Mouse (Mus musculus): ENCODE measurements around the gene Ltbp1. TPM values are rescaled to one million over a fixed set of nuclear protein-coding genes. Genes with fewer than 3 reads are reported as not detected.

Gene Ltbp1
- total RNA-seq, 2 experiments from 2014 or later, result not detected

GRCm38 (mm10) chr17:75388402-75388801, 383.0 kb downstream of the Ltbp1 start:
- ATAC-seq (replicated peaks; ENCODE audit: poor library complexity, severe bottlenecking), result no peak

GRCm38 (mm10) chr17:75390142-75390541, 384.8 kb downstream of the Ltbp1 start:
- peak; percentile 73 for ATAC-seq (replicated peaks; ENCODE audit: poor library complexity, severe bottlenecking)

GRCm38 (mm10) chr17:75391429-75392192, 386.2 kb downstream of the Ltbp1 start:
- peak; percentile 82 for ATAC-seq (replicated peaks; ENCODE audit: poor library complexity, severe bottlenecking)

GRCm38 (mm10) chr17:75406405-75406804, 401.0 kb downstream of the Ltbp1 start:
- ATAC-seq (replicated peaks; ENCODE audit: poor library complexity, severe bottlenecking), result no peak

GRCm38 (mm10) chr17:75416861-75417260, 411.5 kb downstream of the Ltbp1 start:
- no peak for ATAC-seq (replicated peaks; ENCODE audit: poor library complexity, severe bottlenecking)

GRCm38 (mm10) chr17:75434152-75434551, 428.8 kb downstream of the Ltbp1 start:
- no peak for ATAC-seq (replicated peaks; ENCODE audit: poor library complexity, severe bottlenecking)

GRCm38 (mm10) chr17:75434871-75435270, 429.5 kb downstream of the Ltbp1 start:
- no peak for ATAC-seq (replicated peaks; ENCODE audit: poor library complexity, severe bottlenecking)

- ATAC-seq (replicated peaks; ENCODE audit: poor library complexity, severe bottlenecking), result peak; percentile 60
These were observed 430.2 kb downstream of the Ltbp1 start, which contains the start of gene Rasgrp3 for GRCm38 (mm10) chr17:75435599-75435998. Gene Rasgrp3 (plus strand): TSS chr17:75435896.

GRCm38 (mm10) chr17:75436095-75436494, 430.7 kb downstream of the Ltbp1 start:
- ATAC-seq (replicated peaks; ENCODE audit: poor library complexity, severe bottlenecking), result peak; percentile 79

- ATAC-seq (replicated peaks; ENCODE audit: poor library complexity, severe bottlenecking), result no peak
These were observed 431.5 kb downstream of the Ltbp1 start for GRCm38 (mm10) chr17:75436819-75437218.

- no peak for ATAC-seq (replicated peaks; ENCODE audit: poor library complexity, severe bottlenecking)
These were observed 431.9 kb downstream of the Ltbp1 start for GRCm38 (mm10) chr17:75437239-75437750.

- ATAC-seq (replicated peaks; ENCODE audit: poor library complexity, severe bottlenecking), result no peak
These were observed 432.8 kb downstream of the Ltbp1 start for GRCm38 (mm10) chr17:75438162-75438561.

GRCm38 (mm10) chr17:75439062-75439461, 433.7 kb downstream of the Ltbp1 start:
- ATAC-seq (replicated peaks; ENCODE audit: poor library complexity, severe bottlenecking), result no peak

GRCm38 (mm10) chr17:75440619-75441018, 435.3 kb downstream of the Ltbp1 start:
- ATAC-seq (replicated peaks; ENCODE audit: poor library complexity, severe bottlenecking), result peak; percentile 72

- no peak for ATAC-seq (replicated peaks; ENCODE audit: poor library complexity, severe bottlenecking)
These were observed 436.0 kb downstream of the Ltbp1 start for GRCm38 (mm10) chr17:75441260-75441830.
